Mouse (Mus musculus) mammary gland, adult 2 months (tissue): ENCODE measurements around the gene Tfe3. TPM values are rescaled to one million over a fixed set of nuclear protein-coding genes. Genes with fewer than 3 reads are reported as not detected.

Experiments used
- polyA plus RNA-seq: library from polyadenylated mRNA; depleted of rRNA; stranded (reverse); fragments of >200 nt; gene quantifications from 2 replicates; pipeline ENCODE4 v1.2.3, GENCODE M21; 2012; ENCODE audit warnings: low replicate concordance; rRNA removed

Gene Tfe3
- polyA plus RNA-seq = 31.3 and 39.5 TPM in 2 replicates

GRCm38 (mm10) chrX:7762137-7762920 is at the start of gene Tfe3:
Gene Tfe3, plus strand, starts transcription at chrX:7762560.

GRCm38 (mm10) chrX:7714135-7714899 is 48.0 kb upstream of the Tfe3 start, which contains the start of gene Wdr45:
Gene Wdr45, plus strand, starts transcription at chrX:7714333.

GRCm38 (mm10) chrX:7721514-7722281 is 40.7 kb upstream of the Tfe3 start, which contains the start of gene Gm45208:
Gene Gm45208, plus strand, starts transcription at chrX:7722245.

GRCm38 (mm10) chrX:7728215-7728921 is 34.0 kb upstream of the Tfe3 start, which contains the start of gene Praf2:
Gene Praf2, plus strand, starts transcription at chrX:7728439.

GRCm38 (mm10) chrX:7750432-7751116 is 11.8 kb upstream of the Tfe3 start, which contains the start of gene Ccdc120:
Gene Ccdc120, minus strand, starts transcription at chrX:7750905.

GRCm38 (mm10) chrX:7789542-7790136 is 27.3 kb downstream of the Tfe3 start, which contains the start of gene Gripap1:
Gene Gripap1, plus strand, starts transcription at chrX:7789765.

GRCm38 (mm10) chrX:7821865-7822779 is 59.8 kb downstream of the Tfe3 start, which contains the start of gene Kcnd1:
Gene Kcnd1, plus strand, starts transcription at chrX:7822289.

Other genes with a start within 250 kb of the Tfe3 start
- 3.3 and 11.9 TPM in 2 replicates for gene Foxp3, start 188.9 kb upstream of the Tfe3 start, polyA plus RNA-seq
- 3.0 and 6.5 TPM in 2 replicates for gene Ppp1r3f, start 188.3 kb upstream of the Tfe3 start, polyA plus RNA-seq
- 17.5 and 20.1 TPM in 2 replicates for gene Ccdc22, start 157.0 kb upstream of the Tfe3 start, polyA plus RNA-seq
- gene Cacna1f, start 155.5 kb upstream of the Tfe3 start, polyA plus RNA-seq = 0.10 and 0.16 TPM in 2 replicates
- gene Syp, start 124.1 kb upstream of the Tfe3 start, polyA plus RNA-seq = 5.7 and 8.6 TPM in 2 replicates
- 37.2 and 57.8 TPM in 2 replicates for gene Prickle3, start 105.3 kb upstream of the Tfe3 start, polyA plus RNA-seq
- 137 and 304 TPM in 2 replicates for gene Plp2, start 91.2 kb upstream of the Tfe3 start, polyA plus RNA-seq
- gene Magix, start 81.3 kb upstream of the Tfe3 start, polyA plus RNA-seq = 4.8 and 17.7 TPM in 2 replicates
- 5.4 and 7.0 TPM in 2 replicates for gene Gpkow, start 65.4 kb upstream of the Tfe3 start, polyA plus RNA-seq
- gene Wdr45, start 48.2 kb upstream of the Tfe3 start, polyA plus RNA-seq = 52.6 and 81.0 TPM in 2 replicates
- 0.95 and 4.4 TPM in 2 replicates for gene Gm45208, start 40.3 kb upstream of the Tfe3 start, polyA plus RNA-seq
- 50.1 and 63.0 TPM in 2 replicates for gene Praf2, start 34.1 kb upstream of the Tfe3 start, polyA plus RNA-seq
- 13.2 and 28.8 TPM in 2 replicates for gene Ccdc120, start 11.7 kb upstream of the Tfe3 start, polyA plus RNA-seq
- gene Gripap1, start 27.2 kb downstream of the Tfe3 start, polyA plus RNA-seq = 29.7 and 46.8 TPM in 2 replicates
- 3.0 and 3.3 TPM in 2 replicates for gene Kcnd1, start 59.7 kb downstream of the Tfe3 start, polyA plus RNA-seq
- 25.7 and 37.9 TPM in 2 replicates for gene Otud5, start 78.8 kb downstream of the Tfe3 start, polyA plus RNA-seq
- 19.4 and 44.8 TPM in 2 replicates for gene Pim2, start 115.7 kb downstream of the Tfe3 start, polyA plus RNA-seq
- gene Slc35a2, start 121.5 kb downstream of the Tfe3 start, polyA plus RNA-seq = 70.2 and 98.2 TPM in 2 replicates
- gene Pqbp1, start 136.7 kb downstream of the Tfe3 start, polyA plus RNA-seq = 60.2 and 64.8 TPM in 2 replicates
- 45.2 and 48.8 TPM in 2 replicates for gene Timm17b, start 136.8 kb downstream of the Tfe3 start, polyA plus RNA-seq
- not detected in 2 replicates for gene Gm10491, start 145.3 kb downstream of the Tfe3 start, polyA plus RNA-seq
- not detected in 2 replicates for gene Gm10490, start 147.0 kb downstream of the Tfe3 start, polyA plus RNA-seq
- gene Pcsk1n, start 157.3 kb downstream of the Tfe3 start, polyA plus RNA-seq = 0.12 TPM in 1 of 2 replicates, not detected in the other
- gene Eras, start 166.0 kb downstream of the Tfe3 start, polyA plus RNA-seq = not detected in 2 replicates
- gene Hdac6, start 185.3 kb downstream of the Tfe3 start, polyA plus RNA-seq = 28.6 and 37.1 TPM in 2 replicates
- 1.9 TPM in 2 replicates for gene Gata1, start 215.5 kb downstream of the Tfe3 start, polyA plus RNA-seq